Mouse (Mus musculus) v-Abl transformed pro-B cells (cell line): ENCODE data around the gene Stk11.

Source experiments
- in situ Hi-C, 2 experiments: fragments of 400-800 bp; cut with MboI; formaldehyde crosslinking; loops; one replicate each; pipeline ENCODE4 v1.15.1; 2025; ENCODE audit not compliant: unreplicated experiment in 2 of 2

The Stk11 gene

DNA sequence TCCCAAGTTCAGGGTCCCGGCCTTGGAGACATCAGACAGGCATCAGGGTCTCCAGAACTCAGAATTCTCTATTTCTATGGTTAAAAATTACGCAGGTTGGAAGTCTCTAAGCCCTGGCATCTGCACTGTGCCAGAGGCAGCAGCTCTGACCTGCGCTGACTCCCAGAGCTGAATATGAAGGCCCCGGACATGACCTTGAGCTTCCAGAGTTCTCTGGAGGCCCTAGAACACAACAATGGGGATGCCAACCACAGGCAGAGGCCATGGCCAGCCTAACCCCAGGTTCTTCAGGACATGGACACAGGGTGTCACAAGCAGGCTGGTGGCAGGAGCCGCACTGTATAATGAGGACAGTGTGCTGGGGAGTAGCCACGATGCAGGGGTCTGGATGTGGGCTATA, 21.5 kb upstream of the Stk11 start:
- in situ Hi-C loops: no loop called here

DNA sequence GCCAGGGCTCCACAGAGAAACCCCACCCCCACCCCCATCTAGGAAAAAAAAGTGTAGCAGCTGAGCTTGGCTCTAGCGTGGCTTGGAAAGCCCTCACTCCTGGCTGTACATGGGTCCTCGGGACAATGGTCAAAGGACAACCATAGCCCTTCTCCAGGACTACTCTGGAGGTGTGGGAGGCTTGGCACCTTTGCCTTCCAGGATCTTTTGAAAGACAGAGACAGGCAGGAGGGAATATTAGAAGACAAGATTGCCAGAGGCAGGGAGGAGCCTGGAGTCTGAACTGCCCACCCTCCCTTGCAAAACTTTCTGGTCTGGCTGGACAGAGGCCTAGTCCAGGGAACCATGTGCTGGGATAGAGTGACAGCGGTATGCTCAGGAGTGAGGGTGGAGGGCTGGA, 20.9 kb upstream of the Stk11 start:
- in situ Hi-C loops: no loop called here

DNA sequence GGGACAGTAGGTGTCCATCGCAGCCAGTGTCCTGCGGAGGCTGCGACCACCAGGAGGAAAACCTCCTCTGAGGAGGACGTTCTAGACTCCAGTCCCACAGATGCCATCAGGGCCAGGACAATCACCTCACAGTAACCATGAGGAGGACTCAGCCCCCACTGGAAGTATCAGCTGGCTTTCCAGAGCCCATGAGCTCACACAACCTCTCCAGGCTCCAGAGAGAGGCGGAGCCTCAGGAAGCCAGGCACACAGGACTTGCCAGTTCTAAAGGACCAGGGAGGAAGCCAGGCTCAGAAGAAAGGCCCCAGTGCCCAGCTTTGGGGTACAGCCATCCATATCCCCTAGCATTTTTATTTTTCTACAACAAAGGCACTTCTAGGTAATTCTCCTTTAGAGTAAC, 20.1 kb upstream of the Stk11 start:
- in situ Hi-C loops: no loop called here

DNA sequence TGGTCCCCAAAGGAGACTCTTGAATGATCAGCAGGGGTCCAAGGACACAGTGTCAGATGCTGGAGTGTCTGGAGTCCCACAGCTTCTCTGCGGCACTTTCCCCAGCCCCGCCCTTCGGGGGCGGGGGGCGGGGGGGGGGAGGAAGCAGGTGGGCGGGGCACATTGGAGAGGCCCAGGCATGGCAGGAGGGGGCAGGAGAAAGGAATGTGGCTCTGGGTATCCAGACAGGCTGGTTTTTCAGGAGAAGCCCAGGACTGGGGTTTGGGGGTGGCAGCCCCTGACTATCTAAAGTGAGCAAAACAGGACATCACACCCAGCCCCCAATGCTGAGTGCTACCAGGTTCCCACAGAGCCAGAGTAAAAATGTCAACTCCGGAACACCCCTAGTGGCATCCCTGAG, 18.3 kb upstream of the Stk11 start:
- in situ Hi-C loops: no loop called here

DNA sequence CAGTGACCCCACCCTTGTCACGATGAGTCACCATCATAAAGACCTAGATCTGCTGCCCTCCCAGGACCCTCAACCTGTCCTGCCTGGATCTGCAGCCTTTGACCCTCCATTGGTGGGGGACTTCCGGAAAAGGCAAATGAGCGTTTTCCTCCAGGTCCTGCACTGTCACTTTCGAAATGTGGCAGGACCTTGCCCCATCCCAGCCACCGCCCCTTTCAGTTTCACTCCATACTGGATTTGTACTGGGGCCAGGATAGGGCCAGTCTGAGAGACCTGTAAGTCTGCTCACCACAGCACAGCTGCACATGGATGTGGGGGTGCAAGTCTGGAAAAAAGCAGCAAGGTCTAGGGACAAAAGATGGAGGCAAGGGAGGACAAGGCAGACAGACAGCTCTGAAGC, 17.0 kb upstream of the Stk11 start:
- in situ Hi-C loops: no loop called here

DNA sequence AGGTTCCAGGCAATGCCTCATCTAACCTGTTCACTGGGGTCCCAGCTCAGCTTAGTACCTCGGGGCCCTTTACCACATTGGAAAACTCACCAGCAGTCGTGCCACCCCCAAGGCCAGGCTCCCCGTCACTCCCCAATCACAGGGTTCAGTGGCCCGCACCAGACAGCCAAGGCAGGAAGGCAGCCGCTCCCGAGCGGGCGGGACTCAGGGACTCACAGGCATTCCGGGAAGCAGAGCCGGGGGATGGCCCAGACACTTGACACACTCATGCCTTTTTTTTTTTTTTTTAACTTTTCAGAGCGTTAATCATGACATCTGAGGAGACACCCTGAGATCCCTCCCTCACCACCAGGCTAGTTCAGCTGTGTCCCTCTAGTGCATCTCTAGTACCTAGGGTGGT, 14.6 kb upstream of the Stk11 start:
- in situ Hi-C loops: no loop called here

DNA sequence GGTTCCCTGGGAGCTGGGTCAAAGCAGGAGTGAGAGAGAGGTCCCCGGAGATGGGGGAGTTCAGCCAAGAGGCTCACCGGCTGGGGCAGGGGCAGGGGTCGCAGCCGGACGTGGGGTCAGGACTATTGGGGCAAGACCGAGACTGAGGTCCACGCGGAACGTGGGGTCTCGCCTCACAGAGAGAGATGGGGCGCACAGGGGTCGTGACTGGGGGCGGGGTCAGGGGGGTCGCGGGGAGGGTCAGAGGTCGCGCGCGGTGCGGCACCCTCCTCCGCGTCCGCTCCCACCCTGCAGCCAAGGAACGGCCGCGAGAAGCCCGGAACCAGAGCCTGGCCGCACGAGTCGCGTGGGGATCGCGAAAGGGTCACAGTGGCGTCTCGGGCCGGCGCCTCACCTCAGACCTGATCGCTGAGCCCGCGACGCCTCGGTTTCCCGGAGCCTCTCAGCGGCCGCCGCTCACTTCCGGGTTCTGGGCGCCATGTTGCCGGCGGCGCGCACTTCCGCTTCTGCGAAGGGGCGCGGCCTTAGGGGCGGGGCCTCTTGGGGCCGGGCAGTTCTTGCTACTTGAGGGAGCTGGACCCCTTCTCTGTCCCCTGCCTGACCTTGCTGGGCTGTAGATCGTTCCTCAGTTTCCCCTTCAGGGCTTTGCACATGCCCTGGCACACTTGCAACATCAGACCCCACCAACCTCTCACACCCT, 13.2 kb upstream of the Stk11 start:
- in situ Hi-C loops: no loop called here

DNA sequence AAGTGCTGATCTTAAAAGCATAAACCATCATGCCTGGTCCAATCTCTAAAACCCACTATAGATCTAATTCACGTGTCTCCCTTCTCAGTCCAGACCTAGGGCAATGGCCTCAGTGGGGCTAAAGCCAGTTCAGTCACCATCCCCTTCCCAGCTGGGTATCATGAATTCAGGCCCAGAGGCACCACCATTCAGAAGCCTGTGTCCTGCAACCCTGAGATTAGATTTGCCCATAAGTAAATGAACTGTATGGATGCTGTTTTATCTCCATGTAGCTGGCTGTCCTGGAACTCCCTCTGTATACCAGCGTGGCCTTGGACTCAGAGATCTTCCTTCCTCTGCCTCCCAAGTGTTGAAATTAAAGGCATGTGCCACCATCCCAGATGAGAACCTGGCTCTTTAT, 12.6 kb upstream of the Stk11 start:
- in situ Hi-C loops: no loop called here

DNA sequence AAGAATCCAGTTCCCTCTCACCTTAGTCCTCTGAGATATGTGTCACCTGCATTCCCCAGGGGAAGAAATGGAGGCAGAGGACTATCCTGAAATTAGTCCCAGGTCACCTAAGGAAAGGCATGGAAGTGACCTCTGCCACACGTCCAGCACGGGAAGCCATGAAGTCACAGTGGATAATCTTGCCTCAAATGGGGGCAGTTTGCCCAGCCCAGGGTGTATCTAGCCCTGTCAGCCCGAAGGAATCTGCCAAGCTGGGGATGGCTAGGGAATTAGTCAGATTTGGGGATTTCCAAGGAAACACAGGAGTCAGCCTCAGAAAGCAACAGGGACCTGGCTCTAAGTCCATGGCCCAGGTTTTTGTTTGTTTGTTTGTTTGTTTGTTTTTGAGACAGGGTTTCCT, 11.4 kb upstream of the Stk11 start:
- in situ Hi-C loops: no loop called here

DNA sequence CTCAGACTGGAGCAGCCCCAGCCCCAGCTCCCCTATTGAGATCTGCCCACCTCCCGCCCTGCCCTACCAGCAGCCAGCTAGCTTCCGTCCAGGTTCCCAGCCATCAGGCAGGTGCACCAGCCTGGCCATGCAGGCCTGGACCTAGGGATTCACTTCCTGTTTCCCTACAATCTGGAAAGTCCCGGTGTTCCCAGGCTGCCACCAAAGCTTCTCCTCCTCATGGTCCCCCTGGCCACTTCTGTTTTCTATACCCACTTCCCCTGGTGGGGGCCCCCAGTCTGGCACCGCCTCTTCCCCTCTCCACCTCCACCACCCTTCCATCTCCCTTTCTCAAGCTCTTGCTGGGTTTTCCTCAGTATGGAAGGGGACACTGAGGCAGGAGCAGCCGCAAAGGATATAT, 10.1 kb upstream of the Stk11 start, which contains the start of gene Sbno2:
Gene Sbno2, minus strand, starts transcription at position 112 of the 400 bp plus-strand sequence.
- in situ Hi-C loops: loop anchor here in 1 of 2 experiments (5.0 kb wide), 1 partner anchor 33 kb away; no protein-coding TSS in a partner anchor

DNA sequence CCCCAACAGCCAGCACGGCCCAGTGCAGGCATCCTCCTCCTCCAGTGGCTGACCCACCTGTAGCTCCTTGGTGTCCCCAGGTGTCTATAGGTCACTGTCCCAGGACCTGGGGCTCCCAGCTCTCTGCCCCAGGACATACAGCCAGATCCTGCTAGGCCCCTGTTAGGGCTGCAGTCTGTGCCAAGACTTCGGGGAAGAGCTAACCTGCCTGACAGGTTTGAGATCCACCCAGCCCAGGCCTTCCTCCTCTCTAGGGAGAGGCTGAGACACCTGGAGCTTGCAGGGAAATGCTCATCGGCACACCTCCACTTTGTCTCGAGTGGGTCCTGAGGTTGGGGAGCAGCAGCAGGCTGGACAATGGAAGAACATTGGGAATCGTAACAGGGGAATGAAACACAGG, 9.7 kb upstream of the Stk11 start:
- in situ Hi-C loops: loop anchor here in 1 of 2 experiments (5.0 kb wide), 1 partner anchor 34 kb away; no protein-coding TSS in a partner anchor

DNA sequence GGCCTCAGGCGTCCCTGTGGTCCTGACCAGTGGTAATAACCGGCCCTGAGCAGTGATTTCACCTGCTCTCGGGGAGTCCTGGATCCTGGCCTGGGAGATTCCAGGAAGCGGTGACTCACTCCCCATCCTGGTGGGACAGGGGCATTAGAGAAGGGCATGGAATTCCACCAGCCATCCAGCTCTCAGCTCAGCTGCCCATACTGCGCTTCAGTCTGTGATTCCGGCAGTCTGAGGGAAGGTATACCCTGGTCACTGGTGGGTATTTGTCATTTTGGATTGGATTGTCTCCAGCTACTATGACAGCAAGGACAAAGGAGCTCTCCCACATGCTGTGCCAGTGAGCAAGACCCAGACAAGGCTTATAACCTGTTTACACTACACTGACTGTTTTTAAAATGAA, 7.9 kb upstream of the Stk11 start:
- in situ Hi-C loops: loop anchor here in 1 of 2 experiments (5.0 kb wide), 1 partner anchor 35 kb away; no protein-coding TSS in a partner anchor

DNA sequence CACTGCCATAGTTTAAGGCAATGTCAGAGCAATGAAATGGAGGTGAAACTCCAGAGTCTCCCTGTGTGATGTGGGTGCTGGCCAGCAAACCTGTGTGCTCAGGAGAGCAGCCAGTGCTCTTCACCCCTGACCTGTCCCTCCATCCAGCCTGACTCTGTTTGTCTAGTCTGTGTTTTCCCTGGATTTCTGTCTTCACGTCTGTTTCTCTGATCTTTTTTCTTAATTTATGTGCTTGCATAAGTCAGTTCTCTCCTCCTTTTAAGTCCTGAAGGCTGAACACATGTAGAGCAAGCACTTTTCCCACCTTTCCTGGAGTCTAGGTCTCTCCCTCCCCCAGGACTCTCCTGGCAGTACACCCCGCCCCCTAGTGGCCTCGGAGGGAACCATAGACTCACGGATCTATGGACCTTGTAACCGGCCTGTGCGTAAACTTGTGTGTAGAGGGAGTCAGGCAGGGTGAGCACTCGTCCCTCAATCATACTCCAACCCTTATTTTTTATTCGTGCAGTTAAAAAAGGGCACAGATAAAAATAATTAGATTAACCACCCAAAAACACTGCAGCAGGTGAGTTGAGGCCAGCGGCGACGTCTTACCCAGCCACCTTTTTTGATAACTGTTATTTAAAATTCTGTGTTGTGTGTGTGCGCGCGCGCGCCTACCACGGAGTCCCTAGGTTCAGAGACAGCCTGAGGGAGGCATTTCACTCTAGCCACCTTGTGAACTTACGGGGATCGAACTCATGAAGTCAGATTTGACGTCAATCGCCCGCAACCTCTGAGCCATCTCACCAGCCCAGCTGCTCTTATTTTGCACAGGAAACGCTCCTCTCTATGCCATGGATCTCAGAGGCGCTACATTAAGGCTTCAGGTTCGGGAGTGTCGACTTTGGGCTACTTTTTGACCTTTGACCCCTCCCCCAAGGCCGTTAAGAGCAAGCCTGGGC, 990 bp upstream of the Stk11 start:
- in situ Hi-C loops: loop anchor here (5.0 to 10.0 kb wide), 3 partner anchors 62 to 130 kb away; partner anchors contain the start of genes Cnn2 (in 2 of the 2) and Tmem259 (in 1 of the 2)

DNA sequence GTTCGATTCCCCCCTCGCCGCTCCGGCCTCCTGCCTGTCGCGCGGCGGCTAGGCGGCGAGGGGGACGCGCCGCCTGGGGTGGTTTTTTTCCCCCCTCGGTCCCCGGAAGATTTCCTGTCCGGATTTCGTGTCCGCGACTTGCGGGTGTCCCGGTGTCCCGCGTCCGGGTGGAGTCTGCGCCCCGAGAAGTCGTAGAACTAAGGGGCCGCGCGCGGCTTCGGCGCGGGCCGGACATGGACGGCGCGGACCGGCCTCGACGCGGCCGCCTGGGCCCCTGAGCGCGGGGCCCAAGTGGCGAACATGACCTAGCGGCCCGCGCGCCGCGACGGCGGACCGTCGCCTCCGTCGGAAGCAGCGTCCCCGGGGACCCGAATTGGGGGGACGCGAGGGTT, 337 bp downstream of the Stk11 start:
- in situ Hi-C loops: loop anchor here in 1 of 2 experiments (10.0 kb wide), 1 partner anchor 131 kb away; the partner anchor contains the start of genes Cnn2 and Tmem259

DNA sequence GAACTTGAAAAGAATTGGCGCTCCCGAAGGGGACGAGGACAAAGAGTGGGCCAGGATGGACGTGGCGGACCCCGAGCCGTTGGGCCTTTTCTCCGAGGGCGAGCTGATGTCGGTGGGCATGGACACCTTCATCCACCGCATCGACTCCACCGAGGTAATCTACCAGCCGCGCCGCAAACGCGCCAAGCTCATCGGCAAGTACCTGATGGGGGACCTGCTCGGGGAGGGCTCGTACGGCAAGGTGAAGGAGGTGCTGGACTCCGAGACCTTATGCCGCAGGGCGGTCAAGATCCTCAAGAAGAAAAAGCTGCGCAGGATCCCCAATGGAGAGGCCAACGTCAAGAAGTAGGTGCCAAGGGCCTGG, 942 bp downstream of the Stk11 start:
- in situ Hi-C loops: loop anchor here in 1 of 2 experiments (10.0 kb wide), 1 partner anchor 132 kb away; the partner anchor contains the start of genes Cnn2 and Tmem259

DNA sequence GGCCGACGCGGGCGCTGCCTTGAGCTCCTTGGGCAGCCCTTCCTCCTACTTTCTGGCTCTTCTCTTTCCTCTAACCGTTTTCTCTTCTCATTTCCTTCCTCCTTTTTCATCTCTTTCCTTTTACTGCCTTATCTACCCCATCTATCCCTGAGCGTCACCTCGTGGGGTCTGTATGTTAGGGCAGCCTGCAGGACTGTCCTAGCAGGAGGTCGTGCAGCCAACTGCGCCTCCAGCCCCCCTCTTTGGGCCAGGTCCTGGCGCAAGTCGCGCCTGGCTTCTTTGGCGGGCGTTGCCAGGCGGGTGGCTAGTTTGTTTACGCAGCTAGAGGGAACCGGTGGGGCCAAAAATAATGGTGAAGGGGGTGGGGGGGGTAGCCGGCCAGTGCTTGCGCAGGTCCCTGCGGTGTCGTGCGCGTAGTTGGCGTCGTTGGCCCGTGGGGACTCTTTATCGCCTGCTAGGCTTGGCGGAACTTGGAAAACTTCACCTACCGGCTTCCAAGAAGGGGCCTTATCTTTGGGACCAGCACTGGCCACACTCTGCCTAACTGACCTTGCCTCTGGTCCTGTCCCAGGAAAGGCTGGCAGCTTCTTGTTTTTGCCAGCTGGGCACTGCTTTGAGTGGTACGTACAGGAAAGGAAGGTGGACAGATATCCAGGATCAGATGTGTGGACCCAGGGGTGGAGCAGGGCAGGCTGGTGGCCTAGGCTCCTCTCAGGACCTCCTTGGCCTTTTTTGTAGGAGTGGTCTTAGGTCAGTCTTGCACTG, 1.5 kb downstream of the Stk11 start:
- in situ Hi-C loops: loop anchor here in 1 of 2 experiments (10.0 kb wide), 1 partner anchor 132 kb away; the partner anchor contains the start of genes Cnn2 and Tmem259

DNA sequence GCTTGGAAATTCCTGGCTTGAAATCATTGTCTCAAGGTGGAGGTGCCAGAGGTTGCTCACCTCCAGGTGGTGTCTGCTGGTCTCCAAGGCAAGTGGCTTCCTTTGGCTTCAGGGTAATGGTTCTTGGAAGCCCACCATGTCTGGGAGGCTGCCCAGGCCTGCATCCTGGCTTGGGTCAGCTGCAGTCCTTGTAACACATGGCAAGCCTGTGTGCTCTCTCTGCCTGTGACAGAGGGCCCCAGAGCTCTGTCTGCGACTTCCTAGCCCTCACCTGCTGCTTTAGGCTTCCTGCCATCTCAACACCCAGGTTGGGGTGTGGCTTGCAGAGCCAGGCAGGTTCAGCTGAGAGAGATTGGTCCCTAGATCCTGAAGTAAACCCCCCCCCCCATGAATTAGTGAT, 2.1 kb downstream of the Stk11 start:
- in situ Hi-C loops: loop anchor here in 1 of 2 experiments (10.0 kb wide), 1 partner anchor 133 kb away; the partner anchor contains the start of genes Cnn2 and Tmem259

DNA sequence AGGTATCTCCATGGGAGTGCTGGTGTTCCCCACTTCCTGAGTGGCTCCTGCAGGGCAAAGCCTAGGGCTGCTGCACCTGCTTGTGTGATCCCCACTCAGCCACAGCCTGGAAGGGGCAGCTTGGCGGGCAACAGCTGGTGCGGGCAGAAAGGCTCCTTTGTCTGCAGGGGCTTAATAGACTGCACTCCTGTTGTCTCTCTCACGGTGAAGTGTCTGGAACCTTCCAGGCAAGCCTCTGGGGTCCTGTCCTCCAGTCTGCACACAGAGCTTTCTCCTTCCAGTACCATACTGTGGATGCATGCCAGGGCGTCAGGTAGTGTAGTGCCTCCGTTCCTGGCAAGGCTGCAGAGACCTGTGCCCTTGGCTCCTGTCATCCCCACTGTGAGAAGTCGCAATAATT, 2.9 kb downstream of the Stk11 start:
- in situ Hi-C loops: loop anchor here in 1 of 2 experiments (10.0 kb wide), 1 partner anchor 134 kb away; the partner anchor contains the start of genes Cnn2 and Tmem259

DNA sequence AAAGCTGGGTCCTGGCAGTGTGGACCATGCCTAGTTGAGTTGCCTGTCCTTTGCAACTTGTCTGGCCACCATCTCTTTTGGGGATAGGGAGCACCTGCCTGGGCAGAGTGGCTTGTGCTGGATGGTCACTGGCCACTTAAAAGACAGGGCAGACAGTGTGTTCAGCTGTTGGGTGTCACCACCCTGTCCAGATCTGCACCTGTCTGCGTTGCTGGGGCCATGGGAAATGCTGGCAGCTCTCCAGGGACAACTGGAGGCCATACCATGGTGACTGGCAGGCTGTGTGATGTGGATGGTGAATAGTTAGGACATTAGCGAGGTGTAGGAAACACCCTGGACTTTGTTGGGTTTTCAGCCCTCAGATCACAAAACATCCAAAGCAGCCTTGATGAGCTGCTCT, 4.5 kb downstream of the Stk11 start:
- in situ Hi-C loops: no loop called here

DNA sequence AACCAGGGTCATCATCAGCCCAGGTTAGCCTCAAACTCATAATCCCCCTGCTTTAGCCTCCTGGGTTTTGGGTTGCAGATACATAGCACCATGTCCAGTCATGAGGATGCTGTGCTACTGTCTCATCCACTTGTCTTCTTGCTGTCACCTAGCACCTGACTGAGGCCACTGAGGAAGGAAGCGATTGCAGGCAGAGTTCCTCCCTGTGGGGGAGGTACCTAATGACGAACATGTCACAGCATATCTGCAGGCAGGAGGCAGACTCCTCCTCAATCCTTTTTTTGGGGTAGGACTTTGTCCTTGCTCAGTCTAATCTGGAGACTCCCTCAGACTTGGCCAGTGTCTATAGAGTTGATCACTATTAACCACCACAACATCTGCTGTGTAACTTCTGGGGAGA, 6.0 kb downstream of the Stk11 start:
- in situ Hi-C loops: no loop called here
